Mouse (Mus musculus): ENCODE measurements around the gene Mthfd1l. TPM values are rescaled to one million over a fixed set of nuclear protein-coding genes. Genes with fewer than 3 reads are reported as not detected.

Mthfd1l gene
- total and polyA plus RNA-seq, 3 experiments = 53.4 to 237 (median 89.6) TPM

DNA sequence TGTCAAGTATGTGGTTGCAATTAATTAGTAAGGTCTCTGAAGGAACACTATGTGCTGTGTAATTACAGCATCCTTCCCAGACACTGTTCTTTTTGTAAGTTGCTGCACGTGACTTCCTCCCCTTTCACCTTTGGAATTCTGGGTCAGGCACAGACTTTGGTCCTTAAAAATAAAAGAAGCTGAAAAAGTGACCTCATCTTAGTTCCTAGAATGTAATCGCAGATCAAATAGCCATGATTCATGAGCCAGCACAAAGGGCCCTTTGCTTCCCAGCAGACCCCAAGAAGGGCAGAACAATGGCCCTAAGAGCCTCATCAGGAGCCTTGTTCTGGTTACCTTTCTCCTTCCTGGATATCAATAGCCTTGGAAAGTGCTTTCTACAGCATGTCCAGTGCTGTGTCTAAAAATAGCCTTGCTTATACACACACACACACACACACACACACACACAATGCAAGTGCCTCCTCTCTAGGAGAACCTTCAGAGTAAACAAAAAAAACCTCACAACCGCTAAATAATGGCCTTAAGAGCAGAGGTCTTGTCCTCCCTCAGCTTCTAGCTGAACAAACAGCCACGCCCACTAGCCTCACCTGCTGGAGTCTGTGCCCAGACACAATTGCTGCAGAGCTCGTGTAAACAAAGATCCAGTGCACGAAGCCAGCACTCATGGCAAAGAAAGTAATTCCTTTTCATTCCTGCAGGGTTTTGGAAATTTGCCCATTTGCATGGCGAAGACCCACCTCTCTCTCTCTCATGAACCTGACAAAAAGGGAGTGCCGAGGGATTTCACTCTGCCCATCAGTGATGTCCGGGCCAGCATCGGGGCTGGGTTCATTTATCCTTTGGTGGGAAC lies 133.0 kb downstream of the Mthfd1l start:
- Histone ChIP-seq H3K36me3 (replicated peaks) (peaks cover 90% of the 10 kb centered on the region), H3K4me3 (ENCODE audit: low read depth, low read length) (no peak overlapping the region), H3K27me3 (ENCODE audit: insufficient read depth, low read length) (no peaks in the 10 kb centered on the region), H3K4me1 (ENCODE audit: insufficient read depth, low read depth, low read length) (no peaks in the 10 kb centered on the region), H3K9me3 (replicated peaks) (no peaks in the 10 kb centered on the region)
- ATAC-seq (ENCODE audit: extremely low read depth, insufficient number of reproducible peaks, low FRiP score, poor library complexity, severe bottlenecking) (no peak), DNase-seq (ENCODE audit: low spot score) (no peak)
- TF ChIP-seq CTCF (IDR thresholded peaks at IDR 0.05; ENCODE audit: low read depth, low read length) (no peak), GATA2 (IDR thresholded peaks at IDR 0.05; ENCODE audit: borderline replicate concordance, low read depth, low read length) (no peak), POLR2AphosphoS5 (IDR thresholded peaks at IDR 0.05; ENCODE audit: insufficient replicate concordance, low read depth, low read length) (no peak), GATA1 (IDR thresholded peaks at IDR 0.05; ENCODE audit: borderline replicate concordance, low read length) (no peak), TAL1 (conservative IDR thresholded peaks at IDR 0.05; ENCODE audit: low read depth, low read length) (no peak)

DNA sequence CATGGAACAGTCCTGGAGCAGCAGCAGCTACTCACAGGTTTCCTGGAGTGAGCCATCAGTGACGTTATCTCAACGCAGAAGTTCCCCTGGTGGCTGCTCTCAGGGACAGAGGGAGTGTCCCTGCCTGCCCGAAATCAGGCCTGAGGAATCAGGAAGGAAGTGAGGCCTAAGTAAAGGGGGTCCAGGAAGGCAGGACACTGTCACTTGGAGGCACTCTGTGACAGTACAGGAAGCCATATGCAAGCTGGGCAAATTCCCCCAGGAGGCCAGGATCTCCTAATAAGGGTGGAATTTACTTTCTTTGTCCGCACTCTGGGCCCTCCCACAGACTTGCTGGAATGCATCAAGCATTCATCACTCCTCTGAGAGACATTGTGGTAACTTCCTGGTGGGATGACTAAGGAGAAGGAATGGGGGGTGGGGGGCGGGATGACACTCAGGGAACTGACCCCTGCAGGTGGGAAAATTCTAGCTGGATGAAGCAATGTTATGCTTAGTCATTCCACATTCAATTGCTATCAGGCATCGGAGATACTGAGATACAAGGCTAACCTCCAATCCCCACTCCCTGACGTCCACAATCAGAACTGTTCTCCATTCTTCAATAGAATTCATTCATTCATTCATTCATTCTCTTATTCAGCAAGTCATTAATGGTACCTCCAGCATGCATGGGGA lies 134.9 kb downstream of the Mthfd1l start:
- Histone ChIP-seq H3K4me1 (ENCODE audit: insufficient read depth, low read depth, low read length) (no peaks in the 10 kb centered on the region), H3K9me3 (replicated peaks) (no peaks in the 10 kb centered on the region), H3K36me3 (replicated peaks) (peaks cover 89% of the 10 kb centered on the region), H3K27me3 (ENCODE audit: insufficient read depth, low read length) (no peaks in the 10 kb centered on the region), H3K4me3 (ENCODE audit: low read depth, low read length) (no peak overlapping the region)
- DNase-seq (ENCODE audit: low spot score) (no peak), ATAC-seq (ENCODE audit: extremely low read depth, insufficient number of reproducible peaks, low FRiP score, poor library complexity, severe bottlenecking) (no peak)
- TF ChIP-seq CTCF (IDR thresholded peaks at IDR 0.05; ENCODE audit: low read depth, low read length) (no peak), GATA1 (IDR thresholded peaks at IDR 0.05; ENCODE audit: borderline replicate concordance, low read length) (no peak), GATA2 (IDR thresholded peaks at IDR 0.05; ENCODE audit: borderline replicate concordance, low read depth, low read length) (no peak), TAL1 (conservative IDR thresholded peaks at IDR 0.05; ENCODE audit: low read depth, low read length) (no peak), POLR2AphosphoS5 (IDR thresholded peaks at IDR 0.05; ENCODE audit: insufficient replicate concordance, low read depth, low read length) (no peak)

DNA sequence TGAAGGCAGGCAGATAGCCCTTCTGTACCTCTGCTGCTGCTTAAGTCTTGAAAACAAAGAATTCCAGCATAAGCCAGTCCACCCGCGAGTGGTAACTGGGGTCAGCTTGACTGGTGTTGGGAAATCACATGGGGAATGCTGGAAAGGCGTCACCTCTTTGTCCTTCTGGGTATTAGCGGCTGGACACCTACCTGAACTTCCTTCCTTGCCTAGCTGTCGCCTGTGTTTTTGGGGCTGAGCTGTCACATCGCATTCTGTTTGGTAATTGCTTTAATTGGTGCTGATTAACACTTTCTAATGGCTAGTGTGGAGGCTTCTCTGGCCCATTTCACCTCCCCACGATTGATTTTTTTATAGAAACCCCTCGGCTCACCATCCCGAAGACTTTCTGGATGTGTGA lies 135.5 kb downstream of the Mthfd1l start:
- Histone ChIP-seq H3K4me3 (ENCODE audit: low read depth, low read length) (no peak overlapping the region), H3K9me3 (replicated peaks) (no peaks in the 10 kb centered on the region), H3K36me3 (replicated peaks) (peaks cover 89% of the 10 kb centered on the region), H3K27me3 (ENCODE audit: insufficient read depth, low read length) (no peaks in the 10 kb centered on the region), H3K4me1 (ENCODE audit: insufficient read depth, low read depth, low read length) (no peaks in the 10 kb centered on the region)
- ATAC-seq (ENCODE audit: extremely low read depth, insufficient number of reproducible peaks, low FRiP score, poor library complexity, severe bottlenecking) = no peak
- TF ChIP-seq POLR2AphosphoS5 (IDR thresholded peaks at IDR 0.05; ENCODE audit: insufficient replicate concordance, low read depth, low read length) = no peak
- no peak for TF ChIP-seq GATA2 (IDR thresholded peaks at IDR 0.05; ENCODE audit: borderline replicate concordance, low read depth, low read length)
- TF ChIP-seq GATA1 (IDR thresholded peaks at IDR 0.05; ENCODE audit: borderline replicate concordance, low read length) = no peak
- no peak for TF ChIP-seq TAL1 (conservative IDR thresholded peaks at IDR 0.05; ENCODE audit: low read depth, low read length)
- no peak for TF ChIP-seq CTCF (IDR thresholded peaks at IDR 0.05; ENCODE audit: low read depth, low read length)
- DNase-seq (ENCODE audit: low spot score) = no peak

DNA sequence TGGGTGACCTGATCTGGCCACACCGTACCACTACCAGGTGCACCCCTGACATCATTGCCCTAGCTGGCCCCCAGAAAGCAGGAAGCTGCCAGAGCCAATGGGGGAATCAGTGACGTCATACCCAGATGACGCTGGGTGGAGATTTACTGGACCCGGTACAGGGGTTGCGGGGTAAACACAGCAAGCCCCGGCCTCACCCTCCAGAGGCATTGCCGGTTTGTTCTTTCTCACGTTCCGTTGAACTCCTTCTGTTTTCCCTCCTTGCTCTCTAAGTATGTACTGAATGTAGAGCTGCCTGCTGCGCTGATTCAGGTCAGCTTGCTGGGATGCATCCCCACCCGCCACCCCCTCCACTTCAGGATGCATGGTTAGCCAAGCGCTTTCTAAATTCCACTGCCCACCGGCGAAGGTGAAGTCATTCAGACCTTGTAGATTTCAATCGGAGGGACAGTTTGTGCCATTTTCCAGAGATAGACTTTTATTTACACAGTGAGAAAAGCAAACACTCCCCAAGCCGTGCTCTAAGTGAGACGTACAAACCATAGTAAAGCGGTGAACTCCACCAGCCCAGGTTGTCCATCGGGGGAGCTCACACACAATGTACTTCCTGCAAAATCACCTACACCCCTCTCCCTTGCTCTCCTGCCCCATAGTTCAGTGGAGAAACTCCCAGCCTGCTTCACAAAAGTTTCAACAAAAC lies 138.3 kb downstream of the Mthfd1l start:
- DNase-seq (ENCODE audit: low spot score) = no peak
- H3K36me3 ChIP-seq (replicated peaks) = peaks cover 93% of the 10 kb centered on the region

DNA sequence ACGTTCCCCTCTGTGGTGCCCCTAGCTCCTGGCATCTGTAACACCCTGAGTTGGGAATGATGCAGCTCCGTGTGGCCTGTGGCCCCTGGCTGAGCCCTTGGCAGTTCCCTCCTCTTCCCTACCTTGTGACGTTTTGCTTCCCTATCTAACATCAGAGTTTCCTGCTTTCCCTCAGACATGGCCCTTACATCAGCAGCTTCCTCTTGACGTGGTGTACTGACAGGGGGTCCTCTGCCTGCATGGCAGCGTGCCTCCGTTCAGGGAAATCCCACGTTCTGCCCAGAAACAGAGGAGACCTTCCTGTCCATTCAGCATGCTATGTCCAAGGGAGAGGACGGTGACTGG lies 138.8 kb downstream of the Mthfd1l start:
- no peaks in the 10 kb centered on the region for H3K9me3 ChIP-seq (replicated peaks)
- no peaks in the 10 kb centered on the region for H3K27me3 ChIP-seq (ENCODE audit: insufficient read depth, low read length)
- no peak for ATAC-seq (ENCODE audit: extremely low read depth, insufficient number of reproducible peaks, low FRiP score, poor library complexity, severe bottlenecking)
- no peaks in the 10 kb centered on the region for H3K4me1 ChIP-seq (ENCODE audit: insufficient read depth, low read depth, low read length)
- peaks cover 93% of the 10 kb centered on the region for H3K36me3 ChIP-seq (replicated peaks)
- no peak overlapping the region for H3K4me3 ChIP-seq (ENCODE audit: low read depth, low read length)
- TF ChIP-seq TAL1 (conservative IDR thresholded peaks at IDR 0.05; ENCODE audit: low read depth, low read length) (no peak), CTCF (IDR thresholded peaks at IDR 0.05; ENCODE audit: low read depth, low read length) (no peak), GATA2 (IDR thresholded peaks at IDR 0.05; ENCODE audit: borderline replicate concordance, low read depth, low read length) (no peak), GATA1 (IDR thresholded peaks at IDR 0.05; ENCODE audit: borderline replicate concordance, low read length) (no peak), POLR2AphosphoS5 (IDR thresholded peaks at IDR 0.05; ENCODE audit: insufficient replicate concordance, low read depth, low read length) (no peak)
- no peak for DNase-seq (ENCODE audit: low spot score)

More for the DNA sequence above, 138.3 kb downstream of the Mthfd1l start:
- Histone ChIP-seq H3K27me3 (ENCODE audit: insufficient read depth, low read length) (no peaks in the 10 kb centered on the region), H3K9me3 (replicated peaks) (no peaks in the 10 kb centered on the region), H3K4me1 (ENCODE audit: insufficient read depth, low read depth, low read length) (no peaks in the 10 kb centered on the region), H3K4me3 (ENCODE audit: low read depth, low read length) (no peak overlapping the region)
- TF ChIP-seq CTCF (IDR thresholded peaks at IDR 0.05; ENCODE audit: low read depth, low read length) (no peak), TAL1 (conservative IDR thresholded peaks at IDR 0.05; ENCODE audit: low read depth, low read length) (no peak), GATA2 (IDR thresholded peaks at IDR 0.05; ENCODE audit: borderline replicate concordance, low read depth, low read length) (no peak), GATA1 (IDR thresholded peaks at IDR 0.05; ENCODE audit: borderline replicate concordance, low read length) (no peak)
- ATAC-seq (ENCODE audit: extremely low read depth, insufficient number of reproducible peaks, low FRiP score, poor library complexity, severe bottlenecking) = no peak
